Mouse (Mus musculus): Measurements from ENCODE around the gene Ncoa4. TPM values are rescaled to one million over a fixed set of nuclear protein-coding genes. Genes with fewer than 3 reads are reported as not detected.

The Ncoa4 gene
- polyA plus RNA-seq (2021; fragmentation: Nextera tagmentation): 43.5 and 57.0 TPM in 2 replicates
- long read RNA-seq, experiment 1, full-length matches to known transcripts: 357 of 425 reads
- long read RNA-seq, experiment 1, partial matches to known transcripts: 37 of 425 reads
- long read RNA-seq, experiment 1, other reads (novel, unspliced or antisense): 31 of 425 reads
- long read RNA-seq, experiment 2, full-length matches to known transcripts: 50 of 75 reads
- long read RNA-seq, experiment 2, partial matches to known transcripts: 11 of 75 reads
- long read RNA-seq, experiment 2, other reads (novel, unspliced or antisense): 14 of 75 reads

GRCm38 (mm10) chr14:32159690-32160246, at the start of gene Ncoa4:
Ncoa4 (plus strand) TSS chr14:32159865.

GRCm38 (mm10) chr14:32141723-32142122, 17.9 kb upstream of the Ncoa4 start, which contains the start of gene Msmb:
Msmb (plus strand) TSS chr14:32142023.

GRCm38 (mm10) chr14:32201791-32202451, 42.3 kb downstream of the Ncoa4 start, which contains the start of the genes Timm23 and Parg:
Timm23 (minus strand) TSS chr14:32201898.
Parg (plus strand) TSS chr14:32201949.

Other genes starting within 250 kb of the Ncoa4 start
- 0.22 and 0.25 TPM in 2 replicates for gene Galnt15, start 130.9 kb upstream of the Ncoa4 start, polyA plus RNA-seq (2021; fragmentation: Nextera tagmentation)
- gene Oxnad1, start 74.5 kb upstream of the Ncoa4 start, polyA plus RNA-seq (2021; fragmentation: Nextera tagmentation): 5.6 and 9.0 TPM in 2 replicates
- gene Dph3, start 74.1 kb upstream of the Ncoa4 start, polyA plus RNA-seq (2021; fragmentation: Nextera tagmentation): 72.6 and 82.6 TPM in 2 replicates
- gene Msmb, start 17.8 kb upstream of the Ncoa4 start, polyA plus RNA-seq (2021; fragmentation: Nextera tagmentation): not detected in 2 replicates
- 189 and 222 TPM in 2 replicates for gene Timm23, start 42.0 kb downstream of the Ncoa4 start, polyA plus RNA-seq (2021; fragmentation: Nextera tagmentation)
- gene Parg, start 42.1 kb downstream of the Ncoa4 start, polyA plus RNA-seq (2021; fragmentation: Nextera tagmentation): 11.3 and 14.9 TPM in 2 replicates
- gene Ogdhl, start 162.2 kb downstream of the Ncoa4 start, polyA plus RNA-seq (2021; fragmentation: Nextera tagmentation): 62.2 and 85.5 TPM in 2 replicates
- 0.45 and 1.2 TPM in 2 replicates for gene 1700024G13Rik, start 228.5 kb downstream of the Ncoa4 start, polyA plus RNA-seq (2021; fragmentation: Nextera tagmentation)

Measured in left cerebral cortex, adult 6 months (tissue).